Mouse (Mus musculus) lung, postnatal 0 days (tissue): ENCODE measurements around the gene Ovol1. TPM values are rescaled to one million over a fixed set of nuclear protein-coding genes. Genes with fewer than 3 reads are reported as not detected.

Experiments
- ATAC-seq: fragments of 200-750 bp; cut with Nextera tagmentation; 2 replicates; pipeline ENCODE4 v1.8.0; 2017; ENCODE audit warnings: moderate library complexity
- DNase-seq: peaks from one replicate; pipeline ENCODE4 v3.0.0-alpha.2; 2016; ENCODE audit warnings: low spot score
- H3K27ac ChIP-seq: fragments of 300-500 bp; sonication (generic); 2 replicates; pipeline ENCODE4 v1.5.1; 2014; ENCODE audit warnings: antibody characterized with exemption, mild to moderate bottlenecking, low read length, mixed read lengths
- H3K27me3 ChIP-seq: fragments of 300-500 bp; sonication (generic); replicated peaks from 2 replicates; pipeline ENCODE4 v1.6.1; 2014; ENCODE audit warnings: low read length, mixed read lengths; ENCODE audit not compliant: insufficient read depth
- H3K36me3 ChIP-seq: fragments of 300-500 bp; sonication (generic); 2 replicates; pipeline ENCODE4 v1.6.1; 2014; ENCODE audit warnings: low read length, mixed read lengths; ENCODE audit not compliant: insufficient read depth
- H3K4me1 ChIP-seq: fragments of 300-500 bp; sonication (generic); 2 replicates; pipeline ENCODE4 v1.6.1; 2014; ENCODE audit warnings: antibody characterized with exemption, low read depth, low read length, mixed read lengths; ENCODE audit not compliant: insufficient read depth
- H3K4me2 ChIP-seq: fragments of 300-500 bp; sonication (generic); replicated peaks from 2 replicates; pipeline ENCODE4 v1.6.1; 2014; ENCODE audit warnings: low read depth, mild to moderate bottlenecking, low read length, moderate library complexity, mixed read lengths
- H3K4me3 ChIP-seq: fragments of 300-500 bp; sonication (generic); 2 replicates; pipeline ENCODE4 v1.5.1; 2014; ENCODE audit warnings: low read depth, low read length
- H3K9ac ChIP-seq: fragments of 300-500 bp; sonication (generic); replicated peaks from 2 replicates; pipeline ENCODE4 v1.6.1; 2014; ENCODE audit warnings: low read depth, mild to moderate bottlenecking
- H3K9me3 ChIP-seq: fragments of 300-500 bp; sonication (generic); 2 replicates; pipeline ENCODE4 v1.6.1; 2016; ENCODE audit warnings: low read length, mixed read lengths
- CTCF ChIP-seq: IDR thresholded peaks from 2 replicates; pipeline ENCODE4 v1.5.1; 2016; ENCODE audit warnings: antibody characterized with exemption, mild to moderate bottlenecking
- EP300 ChIP-seq: IDR thresholded peaks from 2 replicates; pipeline ENCODE4 v1.6.1; 2016; ENCODE audit warnings: antibody characterized with exemption, mild to moderate bottlenecking, control low read depth
- WGBS: fragments of 180-500 bp; shearing (Covaris S2); extraction: QIAGEN DNeasy Blood & Tissue Kit; methylation state at CpG from one replicate; pipeline ENCODE4 v1.1.7; 2014; 5-methylcytosine and 5-hydroxymethylcytosine counted together
- polyA plus RNA-seq: library from polyadenylated mRNA; unstranded; fragments of >200 nt; fragmentation: Nextera tagmentation; extraction: Ambion mirVana; gene quantifications from 2 replicates; pipeline ENCODE4 v1.2.1, GENCODE M21; 2015

Ovol1 gene
- polyA plus RNA-seq, 1 experiment from 2014 or later, result 2.1 TPM

- Histone ChIP-seq H3K9ac (no peak overlapping the region), H3K4me1 (no peaks in the 10 kb centered on the region), H3K4me2 (no peak overlapping the region), H3K27ac (no peak overlapping the region), H3K27me3 (no peaks in the 10 kb centered on the region), H3K9me3 (no peaks in the 10 kb centered on the region), H3K4me3 (no peak overlapping the region), H3K36me3 (no peaks in the 10 kb centered on the region)
- DNase-seq (no peak), ATAC-seq (no peak)
- whole genome bisulfite sequencing, result 71% methylated on average over 2 of the region's 2 CpGs
- TF ChIP-seq CTCF (no peak), EP300 (no peak)
These were observed 21.5 kb upstream of the Ovol1 start for GRCm38 (mm10) chr19:5581995-5582394.

GRCm38 (mm10) chr19:5580776-5581175, 20.3 kb upstream of the Ovol1 start:
- Histone ChIP-seq H3K36me3 (no peaks in the 10 kb centered on the region), H3K9ac (no peak overlapping the region), H3K4me3 (no peak overlapping the region), H3K4me2 (no peak overlapping the region), H3K27ac (no peak overlapping the region), H3K4me1 (no peaks in the 10 kb centered on the region), H3K9me3 (no peaks in the 10 kb centered on the region), H3K27me3 (no peaks in the 10 kb centered on the region)
- ATAC-seq (no peak), DNase-seq (no peak)
- WGBS, result 76% methylated on average over 6 of the region's 6 CpGs
- TF ChIP-seq CTCF, result no peak
- no peak for TF ChIP-seq EP300

- TF ChIP-seq EP300, result no peak
- TF ChIP-seq CTCF, result no peak
- no peak overlapping the region for H3K4me3 ChIP-seq
- no peak overlapping the region for H3K9ac ChIP-seq
- ATAC-seq, result no peak
- no peak for DNase-seq
- H3K27ac ChIP-seq, result no peak overlapping the region
- H3K27me3 ChIP-seq, result no peaks in the 10 kb centered on the region
- H3K9me3 ChIP-seq, result no peaks in the 10 kb centered on the region
- no peaks in the 10 kb centered on the region for H3K4me1 ChIP-seq
- no peaks in the 10 kb centered on the region for H3K36me3 ChIP-seq
- 69% methylated on average over 4 of the region's 4 CpGs for WGBS
- no peak overlapping the region for H3K4me2 ChIP-seq
These were observed 19.5 kb upstream of the Ovol1 start for GRCm38 (mm10) chr19:5579971-5580370.

DNA sequence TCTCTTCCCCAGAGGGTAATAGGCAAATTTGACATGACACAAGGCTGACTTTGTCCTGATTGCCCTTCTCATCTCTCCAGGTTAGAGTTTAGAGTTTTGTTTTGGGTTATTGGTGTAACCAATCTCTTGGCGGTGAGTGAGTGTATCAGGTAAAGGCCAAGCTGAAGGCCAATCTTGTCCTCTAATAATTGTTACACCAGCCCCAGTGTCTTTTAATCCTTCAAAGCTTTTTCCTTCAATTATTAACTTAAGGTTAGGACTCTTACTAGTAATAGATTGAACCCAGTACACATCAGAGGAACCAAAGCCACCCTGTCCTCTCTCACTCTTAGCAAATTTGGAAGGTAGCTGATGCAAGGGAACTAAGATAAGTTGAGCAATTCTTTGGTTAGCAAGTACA, 14.9 kb upstream of the Ovol1 start:
- H3K4me2 ChIP-seq, result no peak overlapping the region
- WGBS, result 100% methylated on average over 1 of the region's 1 CpGs
- no peak overlapping the region for H3K27ac ChIP-seq
- no peak for ATAC-seq
- H3K4me1 ChIP-seq, result no peaks in the 10 kb centered on the region
- H3K4me3 ChIP-seq, result no peak overlapping the region
- no peaks in the 10 kb centered on the region for H3K27me3 ChIP-seq
- H3K9me3 ChIP-seq, result no peaks in the 10 kb centered on the region
- DNase-seq, result no peak
- H3K36me3 ChIP-seq, result peaks cover 6% of the 10 kb centered on the region; the same call in 1 of the 2 replicates
- TF ChIP-seq CTCF (no peak), EP300 (no peak)
- no peak overlapping the region for H3K9ac ChIP-seq

- Histone ChIP-seq H3K36me3 (peaks cover 6% of the 10 kb centered on the region; the same call in 1 of the 2 replicates), H3K4me3 (no peak overlapping the region), H3K4me1 (peaks cover 4% of the 10 kb centered on the region), H3K27me3 (no peaks in the 10 kb centered on the region), H3K9me3 (no peaks in the 10 kb centered on the region), H3K27ac (peak overlapping the region; percentile 32), H3K4me2 (no peak overlapping the region), H3K9ac (no peak overlapping the region)
- DNase-seq (peak; percentile 75), ATAC-seq (no peak)
- TF ChIP-seq EP300 (no peak), CTCF (no peak)
- WGBS, result 71% methylated on average over 19 of the region's 19 CpGs
These were observed 12.1 kb upstream of the Ovol1 start for GRCm38 (mm10) chr19:5572331-5573125.

- H3K27ac ChIP-seq, result no peak overlapping the region
- DNase-seq (peak; percentile 26), ATAC-seq (no peak)
- H3K9ac ChIP-seq, result no peak overlapping the region
- H3K4me2 ChIP-seq, result no peak overlapping the region
- H3K36me3 ChIP-seq, result peaks cover 6% of the 10 kb centered on the region; the same call in 1 of the 2 replicates
- no peak for TF ChIP-seq CTCF
- TF ChIP-seq EP300, result no peak
- H3K27me3 ChIP-seq, result no peaks in the 10 kb centered on the region
- WGBS, result 72% methylated on average over 5 of the region's 5 CpGs
- H3K4me1 ChIP-seq, result peaks cover 4% of the 10 kb centered on the region
- H3K9me3 ChIP-seq, result no peaks in the 10 kb centered on the region
- H3K4me3 ChIP-seq, result no peak overlapping the region
These were observed 11.4 kb upstream of the Ovol1 start for GRCm38 (mm10) chr19:5571831-5572230.
